Mouse (Mus musculus): ENCODE results near the gene Gm10563.

The Gm10563 gene

GRCm38 (mm10) chr4:155606825-155607224 is 38.4 kb downstream of the Gm10563 start:
- Histone ChIP-seq H3K4me1 (replicated peaks; ENCODE audit: low read depth, low read length) (peaks cover 22% of the 10 kb centered on the region), H3K36me3 (ENCODE audit: insufficient read depth, low read length) (peaks cover 88% of the 10 kb centered on the region), H3K27me3 (ENCODE audit: insufficient read depth, low read length) (no peaks in the 10 kb centered on the region), H3K4me3 (replicated peaks; ENCODE audit: low read length) (no peak overlapping the region), H3K9me3 (ENCODE audit: low read length) (no peaks in the 10 kb centered on the region)
- TF ChIP-seq POU5F1 (IDR thresholded peaks at IDR 0.05; ENCODE audit: borderline replicate concordance, low read length) = no peak
- no peak for TF ChIP-seq NANOG (IDR thresholded peaks at IDR 0.05; ENCODE audit: borderline replicate concordance, low read length)
- no peak for TF ChIP-seq CTCF (conservative IDR thresholded peaks at IDR 0.05; ENCODE audit: low read length)

- peaks cover 29% of the 10 kb centered on the region for H3K4me1 ChIP-seq (replicated peaks; ENCODE audit: low read depth, low read length)
- TF ChIP-seq NANOG (IDR thresholded peaks at IDR 0.05; ENCODE audit: borderline replicate concordance, low read length) = no peak
- TF ChIP-seq CTCF (conservative IDR thresholded peaks at IDR 0.05; ENCODE audit: low read length) = no peak
- no peak for TF ChIP-seq POU5F1 (IDR thresholded peaks at IDR 0.05; ENCODE audit: borderline replicate concordance, low read length)
- no peaks in the 10 kb centered on the region for H3K9me3 ChIP-seq (ENCODE audit: low read length)
- H3K36me3 ChIP-seq (ENCODE audit: insufficient read depth, low read length) = peaks cover 73% of the 10 kb centered on the region
- H3K4me3 ChIP-seq (replicated peaks; ENCODE audit: low read length) = no peak overlapping the region
- no peaks in the 10 kb centered on the region for H3K27me3 ChIP-seq (ENCODE audit: insufficient read depth, low read length)
Observed at GRCm38 (mm10) chr4:155605132-155605531, 40.1 kb downstream of the Gm10563 start.

- H3K4me1 ChIP-seq (replicated peaks; ENCODE audit: low read depth, low read length) = peaks cover 36% of the 10 kb centered on the region
- H3K9me3 ChIP-seq (ENCODE audit: low read length) = no peaks in the 10 kb centered on the region
- H3K4me3 ChIP-seq (replicated peaks; ENCODE audit: low read length) = no peak overlapping the region
- H3K27me3 ChIP-seq (ENCODE audit: insufficient read depth, low read length) = no peaks in the 10 kb centered on the region
- TF ChIP-seq CTCF (conservative IDR thresholded peaks at IDR 0.05; ENCODE audit: low read length) = no peak
- no peak for TF ChIP-seq POU5F1 (IDR thresholded peaks at IDR 0.05; ENCODE audit: borderline replicate concordance, low read length)
- no peak for TF ChIP-seq NANOG (IDR thresholded peaks at IDR 0.05; ENCODE audit: borderline replicate concordance, low read length)
- peaks cover 60% of the 10 kb centered on the region for H3K36me3 ChIP-seq (ENCODE audit: insufficient read depth, low read length)
Observed at GRCm38 (mm10) chr4:155603801-155604200, 41.4 kb downstream of the Gm10563 start.

- no peak for TF ChIP-seq NANOG (IDR thresholded peaks at IDR 0.05; ENCODE audit: borderline replicate concordance, low read length)
- Histone ChIP-seq H3K36me3 (ENCODE audit: insufficient read depth, low read length) (peaks cover 51% of the 10 kb centered on the region), H3K4me1 (replicated peaks; ENCODE audit: low read depth, low read length) (peaks cover 46% of the 10 kb centered on the region), H3K27me3 (ENCODE audit: insufficient read depth, low read length) (no peaks in the 10 kb centered on the region), H3K4me3 (replicated peaks; ENCODE audit: low read length) (peak overlapping the region; percentile 96), H3K9me3 (ENCODE audit: low read length) (no peaks in the 10 kb centered on the region)
Observed at GRCm38 (mm10) chr4:155602753-155603152, 42.5 kb downstream of the Gm10563 start.

GRCm38 (mm10) chr4:155601997-155602456 is 43.2 kb downstream of the Gm10563 start:
- Histone ChIP-seq H3K9me3 (ENCODE audit: low read length) (no peaks in the 10 kb centered on the region), H3K36me3 (ENCODE audit: insufficient read depth, low read length) (peaks cover 43% of the 10 kb centered on the region), H3K4me3 (replicated peaks; ENCODE audit: low read length) (peak overlapping the region; percentile 96), H3K4me1 (replicated peaks; ENCODE audit: low read depth, low read length) (peaks cover 47% of the 10 kb centered on the region), H3K27me3 (ENCODE audit: insufficient read depth, low read length) (no peaks in the 10 kb centered on the region)
- TF ChIP-seq NANOG (IDR thresholded peaks at IDR 0.05; ENCODE audit: borderline replicate concordance, low read length) (no peak), POU5F1 (IDR thresholded peaks at IDR 0.05; ENCODE audit: borderline replicate concordance, low read length) (no peak), CTCF (conservative IDR thresholded peaks at IDR 0.05; ENCODE audit: low read length) (no peak)

GRCm38 (mm10) chr4:155601091-155601996 is 43.9 kb downstream of the Gm10563 start, which contains the start of gene Slc35e2:
TSS of gene Slc35e2 (plus strand) at chr4:155601416.
- Histone ChIP-seq H3K4me3 (replicated peaks; ENCODE audit: low read length) (peak within 1 kb of the TSS; percentile 96), H3K9me3 (ENCODE audit: low read length) (no peaks in the 10 kb centered on the region)
- TF ChIP-seq CTCF (conservative IDR thresholded peaks at IDR 0.05; ENCODE audit: low read length) = no peak
- no peak for TF ChIP-seq POU5F1 (IDR thresholded peaks at IDR 0.05; ENCODE audit: borderline replicate concordance, low read length)
- no peak for TF ChIP-seq NANOG (IDR thresholded peaks at IDR 0.05; ENCODE audit: borderline replicate concordance, low read length)

GRCm38 (mm10) chr4:155599901-155600825 is 45.0 kb downstream of the Gm10563 start:
- peaks cover 25% of the 10 kb centered on the region for H3K36me3 ChIP-seq (ENCODE audit: insufficient read depth, low read length)
- peaks cover 47% of the 10 kb centered on the region for H3K4me1 ChIP-seq (replicated peaks; ENCODE audit: low read depth, low read length)
- H3K9me3 ChIP-seq (ENCODE audit: low read length) = no peaks in the 10 kb centered on the region
- no peaks in the 10 kb centered on the region for H3K27me3 ChIP-seq (ENCODE audit: insufficient read depth, low read length)
- no peak for TF ChIP-seq POU5F1 (IDR thresholded peaks at IDR 0.05; ENCODE audit: borderline replicate concordance, low read length)
- no peak for TF ChIP-seq CTCF (conservative IDR thresholded peaks at IDR 0.05; ENCODE audit: low read length)
- no peak for TF ChIP-seq NANOG (IDR thresholded peaks at IDR 0.05; ENCODE audit: borderline replicate concordance, low read length)
- peak overlapping the region; percentile 96 for H3K4me3 ChIP-seq (replicated peaks; ENCODE audit: low read length)

More at GRCm38 (mm10) chr4:155601091-155601996, 43.9 kb downstream of the Gm10563 start, which contains the start of gene Slc35e2:
- Histone ChIP-seq H3K36me3 (ENCODE audit: insufficient read depth, low read length) (peaks cover 37% of the 10 kb centered on the region), H3K27me3 (ENCODE audit: insufficient read depth, low read length) (no peaks in the 10 kb centered on the region), H3K4me1 (replicated peaks; ENCODE audit: low read depth, low read length) (peaks cover 47% of the 10 kb centered on the region)

GRCm38 (mm10) chr4:155598536-155598935 is 46.7 kb downstream of the Gm10563 start:
- Histone ChIP-seq H3K27me3 (ENCODE audit: insufficient read depth, low read length) (no peaks in the 10 kb centered on the region), H3K4me3 (replicated peaks; ENCODE audit: low read length) (peak overlapping the region; percentile 30; the same call in 1 of the 2 replicates), H3K9me3 (ENCODE audit: low read length) (no peaks in the 10 kb centered on the region), H3K36me3 (ENCODE audit: insufficient read depth, low read length) (peaks cover 11% of the 10 kb centered on the region), H3K4me1 (replicated peaks; ENCODE audit: low read depth, low read length) (peaks cover 37% of the 10 kb centered on the region)
- TF ChIP-seq CTCF (conservative IDR thresholded peaks at IDR 0.05; ENCODE audit: low read length) (no peak), NANOG (IDR thresholded peaks at IDR 0.05; ENCODE audit: borderline replicate concordance, low read length) (no peak), POU5F1 (IDR thresholded peaks at IDR 0.05; ENCODE audit: borderline replicate concordance, low read length) (no peak)
